Mouse (Mus musculus) forebrain, embryonic 11.5 days (tissue): ENCODE measurements around the gene Bud23. TPM values are rescaled to one million over a fixed set of nuclear protein-coding genes. Genes with fewer than 3 reads are reported as not detected.
"Not testable (repeated sequence)": the region's sequence is repeated elsewhere in the genome, so short reads cannot be mapped to it uniquely, and the experiment has no call there.

Experiments
- ATAC-seq: fragments of 200-750 bp; cut with Nextera tagmentation; replicated peaks from 2 replicates; pipeline ENCODE4 v1.8.0; 2017; ENCODE audit warnings: moderate TSS enrichment; ENCODE audit not compliant: low FRiP score
- DNase-seq: peaks from one replicate; pipeline ENCODE4 v3.0.0-alpha.2; 2017; ENCODE audit warnings: low spot score
- H3K27ac ChIP-seq: fragments of 300-500 bp; sonication (generic); 2 replicates; pipeline ENCODE4 v1.5.1; 2014; ENCODE audit warnings: low read depth, low read length
- H3K27me3 ChIP-seq: fragments of 300-500 bp; sonication (generic); 2 replicates; pipeline ENCODE4 v1.6.1; 2014; ENCODE audit warnings: mild to moderate bottlenecking, low read length, mixed read lengths; ENCODE audit not compliant: control insufficient read depth, insufficient read depth
- H3K36me3 ChIP-seq: fragments of 300-500 bp; sonication (generic); 2 replicates; pipeline ENCODE4 v1.6.1; 2014; ENCODE audit warnings: mild to moderate bottlenecking, low read length, moderate library complexity, mixed read lengths; ENCODE audit not compliant: control insufficient read depth, insufficient read depth
- H3K4me1 ChIP-seq: fragments of 300-500 bp; sonication (generic); replicated peaks from 2 replicates; pipeline ENCODE4 v1.6.1; 2014; ENCODE audit warnings: low read length, mixed read lengths; ENCODE audit not compliant: control insufficient read depth, insufficient read depth
- H3K4me2 ChIP-seq: fragments of 300-500 bp; sonication (generic); 2 replicates; pipeline ENCODE4 v1.6.1; 2014; ENCODE audit warnings: low read depth, mild to moderate bottlenecking, low read length, moderate library complexity, mixed read lengths; ENCODE audit not compliant: severe bottlenecking
- H3K4me3 ChIP-seq: fragments of 300-500 bp; sonication (generic); 2 replicates; pipeline ENCODE4 v1.5.1; 2014; ENCODE audit warnings: low read depth, low read length
- H3K9ac ChIP-seq: fragments of 300-500 bp; sonication (generic); 2 replicates; pipeline ENCODE4 v1.6.1; 2014; ENCODE audit warnings: low read length
- H3K9me3 ChIP-seq: fragments of 300-500 bp; sonication (generic); 2 replicates; pipeline ENCODE4 v1.6.1; 2016; ENCODE audit warnings: low read length, mixed read lengths; ENCODE audit not compliant: control insufficient read depth
- WGBS: fragments of 180-500 bp; shearing (Covaris S2); extraction: QIAGEN DNeasy Blood & Tissue Kit; methylation state at CpG from one replicate; pipeline ENCODE4 v1.1.7; 2014; 5-methylcytosine and 5-hydroxymethylcytosine counted together
- polyA plus RNA-seq: library from polyadenylated mRNA; unstranded; fragments of >200 nt; fragmentation: Nextera tagmentation; extraction: Ambion mirVana; gene quantifications from 2 replicates; pipeline ENCODE4 v1.2.1, GENCODE M21; 2014

Bud23 gene
- polyA plus RNA-seq, 1 experiment from 2014 or later = 142 TPM

DNA sequence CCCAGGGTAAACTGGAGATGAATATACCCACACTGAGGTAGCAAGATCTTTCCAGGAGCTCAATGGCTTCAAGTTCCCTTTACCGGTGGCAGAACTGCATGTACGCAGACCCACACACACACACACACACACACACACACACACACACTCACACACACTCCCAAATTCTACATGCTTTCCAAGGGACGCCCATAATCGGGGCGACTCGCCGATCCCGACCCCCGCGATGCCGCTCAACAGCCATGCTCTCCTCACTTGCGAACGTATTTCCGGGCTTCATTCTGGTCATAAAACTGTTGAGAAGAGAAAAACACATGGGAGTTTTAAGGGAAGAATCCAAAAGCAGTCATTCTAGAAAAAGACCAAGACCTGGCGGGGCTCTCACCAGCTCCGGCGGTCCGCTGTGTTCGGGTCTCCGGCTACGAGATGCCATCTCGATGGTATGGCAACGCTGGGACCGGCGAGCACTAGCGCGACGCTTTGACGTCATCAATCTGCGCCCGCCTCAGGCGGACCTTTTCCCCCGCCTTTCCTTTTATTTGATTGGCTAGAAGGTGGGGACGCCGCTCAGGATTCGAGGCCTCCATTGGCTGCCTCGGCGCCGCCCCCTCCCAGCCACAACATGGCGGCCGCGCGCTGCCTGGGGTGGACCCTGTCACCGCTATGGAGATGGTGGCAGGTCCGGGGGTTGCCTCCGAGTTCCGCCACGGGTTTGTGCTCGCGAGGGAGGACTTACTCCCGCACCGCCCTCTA, 954 bp downstream of the Bud23 start, which contains the start of gene Dnajc30:
Dnajc30 (plus strand) TSS at position 574 of the 753 bp plus-strand sequence.
- peak; percentile 97 for ATAC-seq
- H3K36me3 ChIP-seq = peaks cover 5% of the 10 kb centered on the region; the same call in 1 of the 2 replicates
- H3K4me1 ChIP-seq = no peaks in the 10 kb centered on the region
- peak within 1 kb of the TSS; percentile 92 for H3K4me3 ChIP-seq
- H3K9ac ChIP-seq = peak within 1 kb of the TSS; percentile 84
- H3K27me3 ChIP-seq = no peaks in the 10 kb centered on the region
- under 1% methylated on average over 52 of the region's 52 CpGs for WGBS
- H3K27ac ChIP-seq = 0 out of 2 replicates have a peak within 1 kb of the TSS, but pooled peaks have one; percentile 31
- peak within 1 kb of the TSS; percentile 93 for H3K4me2 ChIP-seq
- DNase-seq = peak; percentile 99
- H3K9me3 ChIP-seq = no peaks in the 10 kb centered on the region

DNA sequence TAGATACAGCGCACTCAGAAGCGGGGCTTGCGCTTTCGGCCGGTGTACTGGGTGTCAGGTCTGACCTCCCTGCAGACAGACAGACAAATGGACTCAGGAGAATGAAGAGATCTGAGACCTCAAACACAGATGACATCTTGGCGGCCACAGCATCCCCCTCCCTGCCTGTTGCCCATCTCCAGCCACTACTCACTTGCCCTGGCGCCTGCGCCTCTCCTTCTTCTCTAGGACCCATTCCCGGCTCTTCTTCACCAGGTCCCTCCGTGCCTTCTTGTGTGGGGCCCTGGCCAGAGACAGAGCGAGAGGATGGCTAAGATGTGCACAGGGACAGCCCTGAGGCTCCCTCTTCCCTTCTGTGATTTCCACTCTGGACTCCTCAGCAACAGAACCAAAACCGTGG, 11.4 kb downstream of the Bud23 start:
- H3K27ac ChIP-seq = no peak overlapping the region
- H3K36me3 ChIP-seq = no peaks in the 10 kb centered on the region; the same call in 1 of the 2 replicates
- H3K4me2 ChIP-seq = no peak overlapping the region
- H3K9me3 ChIP-seq = no peaks in the 10 kb centered on the region
- H3K27me3 ChIP-seq = no peaks in the 10 kb centered on the region
- no peaks in the 10 kb centered on the region for H3K4me1 ChIP-seq
- DNase-seq (no peak), ATAC-seq (no peak)
- 94% methylated on average over 12 of the region's 12 CpGs for WGBS
- H3K4me3 ChIP-seq = no peak overlapping the region
- no peak overlapping the region for H3K9ac ChIP-seq

DNA sequence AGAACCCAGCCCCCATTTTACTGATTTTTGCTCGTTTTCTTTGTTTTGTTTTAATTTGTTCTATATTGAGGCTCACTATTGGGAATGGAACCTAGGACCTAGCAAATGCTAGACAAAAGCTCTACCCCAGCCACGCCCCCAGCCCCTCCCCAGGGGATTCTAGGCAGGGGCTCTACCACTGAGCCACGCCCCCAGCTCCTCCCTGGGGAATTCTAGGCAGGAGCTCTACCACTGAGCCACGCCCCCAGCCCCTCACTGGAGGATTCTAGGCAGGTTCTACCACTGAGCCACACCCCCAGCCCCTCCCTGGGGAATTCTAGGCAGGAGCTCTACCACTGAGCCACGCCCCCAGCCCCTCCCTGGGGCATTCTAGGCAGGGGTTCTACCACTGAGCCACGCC, 15.5 kb downstream of the Bud23 start:
- H3K4me1 ChIP-seq, DNase-seq, ATAC-seq, H3K27ac ChIP-seq, H3K9me3 ChIP-seq, H3K4me3 ChIP-seq, H3K27me3 ChIP-seq, H3K9ac ChIP-seq, H3K4me2 ChIP-seq, H3K36me3 ChIP-seq: not testable (repeated sequence)
- 79% methylated on average over 6 of the region's 6 CpGs for WGBS

DNA sequence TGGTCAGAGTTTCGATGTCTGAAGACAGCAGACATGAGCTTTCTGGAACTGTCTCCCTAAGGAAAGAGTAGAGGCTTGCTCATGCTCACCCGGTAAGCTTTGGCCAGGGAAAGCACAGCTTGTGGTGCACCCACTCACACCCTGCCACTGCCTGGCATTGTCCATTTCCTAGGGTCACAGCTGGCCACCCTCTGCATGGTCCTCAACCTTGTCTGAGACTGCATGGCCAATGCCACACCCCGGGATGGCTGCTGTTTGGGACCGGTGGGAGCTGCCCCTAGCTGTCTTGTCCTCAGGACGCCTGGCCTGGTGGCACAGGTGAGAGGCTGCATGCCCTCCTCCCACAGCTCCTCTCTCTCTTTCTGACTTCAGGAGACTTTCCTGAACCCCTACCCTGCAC, 16.2 kb downstream of the Bud23 start:
- no peak overlapping the region for H3K27ac ChIP-seq
- H3K4me2 ChIP-seq = no peak overlapping the region
- no peak overlapping the region for H3K9ac ChIP-seq
- ATAC-seq = no peak
- H3K9me3 ChIP-seq = no peaks in the 10 kb centered on the region
- H3K4me1 ChIP-seq = no peaks in the 10 kb centered on the region
- H3K36me3 ChIP-seq = no peaks in the 10 kb centered on the region
- no peak overlapping the region for H3K4me3 ChIP-seq
- no peak for DNase-seq
- H3K27me3 ChIP-seq = no peaks in the 10 kb centered on the region
- 95% methylated on average over 5 of the region's 5 CpGs for WGBS

DNA sequence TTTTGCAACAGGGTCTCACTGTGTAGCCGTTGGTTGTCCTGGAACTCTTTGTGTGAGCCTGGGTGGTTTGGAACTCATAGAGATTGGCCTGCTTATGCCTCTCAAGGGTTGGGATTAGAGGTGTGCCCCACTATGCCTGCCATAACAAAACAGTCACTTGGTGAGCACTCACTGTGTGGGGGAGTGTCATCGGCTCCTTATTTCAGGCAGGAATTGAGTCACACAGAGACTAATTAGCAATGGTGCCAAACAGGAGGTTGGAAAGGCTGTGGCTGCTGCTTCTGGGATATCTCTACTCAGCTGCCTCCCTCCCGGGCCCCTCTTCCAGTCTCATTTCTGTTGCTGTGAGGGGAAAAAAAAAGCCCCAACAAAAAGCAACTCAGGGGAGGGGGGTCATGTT, 20.2 kb downstream of the Bud23 start:
- no peaks in the 10 kb centered on the region for H3K36me3 ChIP-seq
- ATAC-seq = no peak
- no peak overlapping the region for H3K27ac ChIP-seq
- no peaks in the 10 kb centered on the region for H3K27me3 ChIP-seq
- H3K4me1 ChIP-seq = no peaks in the 10 kb centered on the region
- H3K9ac ChIP-seq = no peak overlapping the region
- WGBS = 93% methylated on average over 3 of the region's 3 CpGs
- DNase-seq = no peak
- H3K4me3 ChIP-seq = no peak overlapping the region
- H3K4me2 ChIP-seq = no peak overlapping the region
- H3K9me3 ChIP-seq = no peaks in the 10 kb centered on the region

DNA sequence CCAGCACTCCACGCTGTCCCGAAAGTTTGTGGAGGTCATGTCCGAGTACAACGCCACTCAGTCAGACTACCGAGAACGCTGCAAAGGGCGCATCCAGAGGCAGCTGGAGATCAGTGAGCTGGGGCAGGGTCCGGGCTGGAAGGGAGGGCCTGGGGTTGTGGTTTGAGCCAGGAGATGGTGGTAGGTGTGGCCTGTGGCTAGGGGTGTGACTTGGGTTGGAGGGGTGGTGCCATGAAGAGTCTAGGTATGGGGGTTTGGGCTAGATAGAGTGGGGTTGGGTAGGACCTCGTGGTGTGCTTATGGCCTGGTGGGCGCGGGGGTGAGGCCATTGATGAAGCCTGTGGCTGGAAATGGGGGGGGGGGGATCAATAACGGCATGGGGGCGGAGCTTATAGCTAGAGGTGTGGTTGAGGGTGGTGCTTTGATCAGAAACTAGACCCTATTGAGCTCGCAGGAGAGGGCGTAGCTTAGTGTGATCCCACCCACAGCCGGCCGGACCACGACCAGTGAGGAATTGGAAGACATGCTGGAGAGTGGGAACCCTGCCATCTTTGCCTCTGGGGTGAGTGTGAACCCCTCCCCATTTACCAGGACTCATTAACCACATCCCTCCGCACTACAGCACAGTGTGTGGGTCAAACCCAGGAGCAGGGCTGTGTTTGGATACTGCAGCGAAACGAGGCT, 22.5 kb downstream of the Bud23 start:
- Histone ChIP-seq H3K27me3 (no peaks in the 10 kb centered on the region), H3K4me3 (no peak overlapping the region), H3K36me3 (no peaks in the 10 kb centered on the region), H3K9me3 (no peaks in the 10 kb centered on the region), H3K9ac (no peak overlapping the region), H3K4me2 (no peak overlapping the region), H3K4me1 (no peaks in the 10 kb centered on the region), H3K27ac (no peak overlapping the region)
- DNase-seq = no peak
- no peak for ATAC-seq
- whole genome bisulfite sequencing = 24% methylated on average over 20 of the region's 21 CpGs

DNA sequence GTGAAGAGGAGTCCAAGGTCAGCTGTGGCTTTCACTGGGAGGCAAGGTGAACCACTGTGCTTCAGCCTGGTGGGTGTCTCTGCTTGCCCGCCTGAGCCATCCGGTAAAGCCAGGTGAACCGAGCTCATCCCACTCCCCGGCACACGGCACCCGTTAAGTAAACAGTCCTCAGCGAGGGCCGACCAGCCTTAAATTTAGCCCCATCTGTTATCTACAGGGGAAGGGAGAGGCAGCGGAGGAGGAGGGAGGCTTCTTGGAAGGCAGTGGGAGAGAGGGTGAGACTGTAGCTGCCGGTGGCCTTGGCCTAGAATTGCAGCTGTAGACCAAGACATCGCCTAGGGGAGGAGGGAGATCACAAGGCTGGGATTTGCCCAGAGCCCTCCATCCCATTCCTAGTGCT, 24.0 kb downstream of the Bud23 start:
- no peaks in the 10 kb centered on the region for H3K27me3 ChIP-seq
- no peak overlapping the region for H3K27ac ChIP-seq
- 82% methylated on average over 11 of the region's 11 CpGs for WGBS
- DNase-seq = no peak
- no peak overlapping the region for H3K4me2 ChIP-seq
- no peaks in the 10 kb centered on the region for H3K36me3 ChIP-seq
- ATAC-seq = no peak
- H3K9me3 ChIP-seq = no peaks in the 10 kb centered on the region
- H3K9ac ChIP-seq = no peak overlapping the region
- no peaks in the 10 kb centered on the region for H3K4me1 ChIP-seq
- H3K4me3 ChIP-seq = no peak overlapping the region

DNA sequence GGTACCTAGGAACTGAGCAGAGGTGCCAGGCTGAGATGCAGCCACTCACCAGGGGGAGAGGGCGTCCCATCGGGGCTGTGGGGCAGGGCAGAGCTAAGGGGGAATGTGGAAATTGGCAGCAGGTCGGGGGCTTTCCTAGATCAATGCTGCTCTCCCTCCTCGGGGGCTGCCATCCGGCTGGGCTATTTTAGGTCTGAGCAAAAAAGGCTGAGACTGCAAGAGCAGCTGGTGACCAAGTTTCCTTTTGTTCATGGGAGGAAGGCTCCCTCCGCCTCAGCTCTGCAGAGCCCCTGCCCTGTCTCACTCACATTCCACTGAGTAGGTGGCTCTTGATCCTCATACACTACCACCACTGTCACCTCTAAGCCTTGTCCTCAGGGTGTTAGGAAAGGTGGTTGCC, 24.7 kb downstream of the Bud23 start:
- no peaks in the 10 kb centered on the region for H3K36me3 ChIP-seq
- no peak overlapping the region for H3K9ac ChIP-seq
- 41% methylated on average over 6 of the region's 6 CpGs for WGBS
- H3K4me3 ChIP-seq = no peak overlapping the region
- no peaks in the 10 kb centered on the region for H3K27me3 ChIP-seq
- no peaks in the 10 kb centered on the region for H3K9me3 ChIP-seq
- DNase-seq = no peak
- ATAC-seq = no peak
- H3K4me1 ChIP-seq = no peaks in the 10 kb centered on the region
- no peak overlapping the region for H3K4me2 ChIP-seq
- H3K27ac ChIP-seq = no peak overlapping the region
